Mouse (Mus musculus) v-Abl transformed pro-B cells (cell line): ENCODE results near the gene Hist1h3c.

Experiments
- in situ Hi-C, 2 experiments: fragments of 400-800 bp; cut with MboI; formaldehyde crosslinking; loops; one replicate each; pipeline ENCODE4 v1.15.1; 2025; ENCODE audit not compliant: unreplicated experiment in 2 of 2

Hist1h3c gene

DNA sequence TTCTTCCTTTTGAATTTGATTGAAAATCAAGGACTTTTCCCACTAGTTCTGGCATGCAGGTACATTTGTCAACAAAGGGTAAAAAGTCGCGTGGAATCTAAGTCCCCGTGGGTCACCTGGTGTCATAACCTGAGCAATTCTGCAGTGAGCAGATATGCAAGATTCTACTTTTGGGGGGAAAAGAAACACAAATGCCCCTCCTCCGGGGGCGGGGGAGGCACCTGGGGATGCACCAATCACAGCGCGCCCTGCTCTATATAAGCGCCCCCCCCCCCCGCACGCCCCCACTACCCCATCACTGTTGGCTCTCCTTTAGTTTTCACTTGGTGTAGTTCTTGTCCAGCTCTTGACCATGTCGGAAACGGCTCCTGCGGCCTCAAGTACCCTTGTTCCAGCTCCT is 49.9 kb downstream of the Hist1h3c start, which contains the start of gene Hist1h1t:
Gene Hist1h1t, plus strand, starts transcription at position 301 of the 400 bp plus-strand sequence.
- in situ Hi-C loops, result loop anchor here in 1 of 2 experiments (5.0 to 10.0 kb wide), 3 partner anchors 37 to 263 kb away; partner anchors contain the start of genes Hist1h1d and Hist1h4f
